Mouse (Mus musculus) bone marrow, adult 2 months (tissue): ENCODE measurements at regions not wholly inside any gene's neighbourhood (a gene's known extent, or its start where the extent isn't known, plus 50 kb on each side); places are given as distances from the start of the nearest gene placed in this dataset.
A peak's percentile ranks its signal among the peaks of the same experiment; 100 is the strongest.
"Not testable (repeated sequence)": the region's sequence is repeated elsewhere in the genome, so short reads cannot be mapped to it uniquely, and the experiment has no call there.

Experiments used
- H3K27ac ChIP-seq: fragments of 200-500 bp; 2 replicates; pipeline ENCODE4 v1.5.1; 2012; ENCODE audit warnings: low read depth, mild to moderate bottlenecking, control low read depth, inconsistent platforms, low read length; ENCODE audit not compliant: control insufficient read depth, poor library complexity, insufficient read depth
- H3K4me1 ChIP-seq: fragments of 200-500 bp; 2 replicates; pipeline ENCODE4 v1.6.1; 2011; ENCODE audit warnings: low read length; ENCODE audit not compliant: control insufficient read depth, insufficient read depth
- H3K4me3 ChIP-seq: fragments of 200-500 bp; replicated peaks from 2 replicates; pipeline ENCODE3; 2011; ENCODE audit warnings: mild to moderate bottlenecking, low read depth, low read length, control low read depth; ENCODE audit not compliant: control insufficient read depth
- CTCF ChIP-seq: fragments of 200-500 bp; IDR thresholded peaks from 2 replicates; pipeline ENCODE4 v1.5.1; 2011; ENCODE audit warnings: low read length, control low read depth; ENCODE audit not compliant: control insufficient read depth, insufficient read depth
- WGBS: fragments of 180-500 bp; shearing (Covaris S2); methylation state at CpG from one replicate; pipeline ENCODE4 v1.1.7; 2018; 5-methylcytosine and 5-hydroxymethylcytosine counted together

DNA sequence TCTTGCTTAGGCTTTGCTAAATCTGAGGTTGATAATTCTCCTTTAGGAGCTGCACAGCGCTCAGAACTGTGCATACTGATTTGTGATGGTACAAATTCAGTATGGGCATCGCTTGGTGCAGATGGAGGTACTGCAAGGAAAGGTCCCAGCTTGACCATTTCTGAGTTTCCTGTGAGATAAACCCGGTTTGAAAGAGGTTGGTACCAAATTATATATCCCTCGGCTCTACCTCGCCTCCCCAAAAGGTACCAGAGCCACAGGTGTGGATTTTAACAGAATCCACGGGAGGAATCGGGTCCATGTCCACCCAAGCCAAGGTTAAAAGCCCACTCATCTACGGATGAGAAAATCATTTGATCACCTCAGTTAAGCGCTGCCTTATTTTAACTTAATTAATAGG is 172.5 kb upstream of the Zfp808 start:
- 75% methylated on average over 9 of the region's 9 CpGs for WGBS
- H3K4me3 ChIP-seq, H3K4me1 ChIP-seq: not testable (repeated sequence)

GRCm38 (mm10) chr13:61978856-61979255 is 150.8 kb upstream of the Zfp808 start:
- not testable (repeated sequence) for H3K4me3 ChIP-seq, H3K27ac ChIP-seq, H3K4me1 ChIP-seq
- 78% methylated on average over 3 of the region's 3 CpGs for WGBS

More for the DNA sequence above, 172.5 kb upstream of the Zfp808 start:
- H3K27ac ChIP-seq, result not testable (repeated sequence)

- 53% methylated on average over 3 of the region's 3 CpGs for WGBS
- H3K27ac ChIP-seq, H3K4me3 ChIP-seq, H3K4me1 ChIP-seq: not testable (repeated sequence)
Measured at GRCm38 (mm10) chr13:61996519-61996918, 133.2 kb upstream of the Zfp808 start.

GRCm38 (mm10) chr13:61998803-61999202 is 130.9 kb upstream of the Zfp808 start:
- H3K4me3 ChIP-seq, H3K27ac ChIP-seq, H3K4me1 ChIP-seq: not testable (repeated sequence)
- peak; percentile 24; the same call in 1 of the 2 replicates for TF ChIP-seq CTCF
- 2% methylated on average over 6 of the region's 6 CpGs for WGBS

GRCm38 (mm10) chr13:62007321-62007720 is 122.4 kb upstream of the Zfp808 start:
- not testable (repeated sequence) for H3K4me3 ChIP-seq, H3K4me1 ChIP-seq, H3K27ac ChIP-seq
- WGBS, result 42% methylated on average over 1 of the region's 1 CpGs

DNA sequence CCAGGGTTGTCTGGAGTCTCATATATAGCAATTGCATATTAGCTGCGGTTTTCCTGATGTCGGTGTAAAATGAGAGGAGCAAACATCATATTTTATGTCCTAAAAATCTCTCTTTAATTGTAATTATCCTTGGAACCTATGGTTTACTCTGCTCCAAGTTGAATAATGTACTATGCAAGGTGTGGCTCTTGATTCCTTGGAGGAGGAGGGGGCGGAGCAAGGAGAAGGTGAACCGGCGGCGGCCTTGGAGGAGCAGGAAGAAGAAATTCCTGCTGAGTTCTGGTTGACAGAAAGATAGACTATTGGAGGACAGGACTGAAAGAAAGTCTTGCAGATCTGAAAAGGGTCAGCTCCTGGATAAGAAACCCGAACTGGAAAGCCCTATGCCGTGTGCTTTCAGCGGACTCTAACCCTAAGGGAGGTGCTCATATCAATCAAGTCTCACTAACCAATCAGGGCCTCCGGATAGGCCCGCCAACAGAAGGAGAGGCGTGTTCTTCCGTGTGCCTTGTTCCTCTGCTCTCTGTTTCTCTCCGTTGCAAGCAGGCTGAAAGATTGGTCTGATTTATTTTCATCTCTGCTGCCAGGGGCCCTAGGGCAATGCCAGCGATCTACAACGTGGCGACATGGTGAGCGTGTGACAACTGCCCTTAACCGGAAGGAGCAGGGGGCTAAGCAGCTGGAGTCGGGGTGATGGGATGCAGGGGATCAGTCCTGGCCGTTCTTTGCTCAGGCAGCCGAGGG is 114.1 kb upstream of the Zfp808 start:
- peak overlapping the region; percentile 77 for H3K4me3 ChIP-seq
- WGBS, result 2% methylated on average over 22 of the region's 22 CpGs
- H3K27ac ChIP-seq, H3K4me1 ChIP-seq: not testable (repeated sequence)

DNA sequence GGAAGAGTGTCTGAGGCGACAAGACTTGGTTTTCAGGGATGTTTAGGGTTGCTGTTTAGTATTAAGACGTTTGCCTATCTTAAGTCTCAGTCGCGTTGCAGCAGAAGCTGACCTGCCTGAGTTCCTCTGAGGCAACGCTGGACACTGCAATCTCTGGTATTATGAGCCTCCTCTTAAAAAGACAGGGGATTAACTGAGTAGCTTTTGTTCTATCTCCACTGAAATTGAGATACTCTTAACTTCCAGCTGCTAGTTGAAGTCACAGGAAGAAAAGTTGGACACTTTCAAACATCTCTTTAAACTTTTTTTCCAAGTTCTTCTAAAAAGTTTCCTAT is 113.6 kb upstream of the Zfp808 start:
- H3K4me3 ChIP-seq, result peak overlapping the region; percentile 77
- not testable (repeated sequence) for H3K4me1 ChIP-seq, H3K27ac ChIP-seq
- WGBS, result 0% methylated on average over 5 of the region's 5 CpGs

- not testable (repeated sequence) for H3K4me1 ChIP-seq, H3K27ac ChIP-seq, H3K4me3 ChIP-seq
- 69% methylated on average over 2 of the region's 2 CpGs for WGBS
Measured at GRCm38 (mm10) chr13:62037646-62038045, 92.0 kb upstream of the Zfp808 start.

DNA sequence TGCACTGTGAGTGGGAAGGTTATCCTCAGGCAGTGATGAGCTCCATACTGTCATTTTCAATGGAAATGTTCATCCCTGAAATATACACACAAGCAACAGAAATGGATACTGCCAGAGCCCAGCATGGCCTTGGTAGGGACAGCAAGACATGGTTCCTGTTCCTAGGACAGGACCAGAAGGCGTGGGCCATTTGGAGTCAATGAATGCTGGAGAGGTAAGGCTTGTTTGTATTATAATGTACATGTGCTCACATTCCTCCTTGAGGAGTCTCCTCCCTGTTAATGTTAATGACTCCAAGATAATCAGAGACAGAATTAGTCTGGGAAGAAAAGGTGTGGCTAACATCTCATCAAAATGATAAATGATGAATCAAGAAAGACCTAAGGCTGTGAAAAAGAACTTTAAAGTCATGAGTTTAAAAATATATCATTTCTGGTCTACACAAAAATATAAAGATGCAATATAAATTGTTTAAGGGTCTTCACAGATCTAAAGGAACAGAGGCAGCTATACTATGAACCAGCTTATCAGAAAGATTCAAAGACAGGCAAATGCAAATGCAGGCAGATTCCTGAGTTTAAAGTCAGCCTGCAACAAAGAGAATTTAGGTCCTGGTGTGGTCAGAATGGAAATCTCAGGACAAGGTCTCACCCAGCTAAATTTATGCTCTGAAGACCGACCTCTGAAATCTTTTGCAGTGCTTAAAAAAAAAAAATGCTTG is 51.6 kb upstream of the Zfp808 start:
- WGBS, result 54% methylated on average over 2 of the region's 2 CpGs

DNA sequence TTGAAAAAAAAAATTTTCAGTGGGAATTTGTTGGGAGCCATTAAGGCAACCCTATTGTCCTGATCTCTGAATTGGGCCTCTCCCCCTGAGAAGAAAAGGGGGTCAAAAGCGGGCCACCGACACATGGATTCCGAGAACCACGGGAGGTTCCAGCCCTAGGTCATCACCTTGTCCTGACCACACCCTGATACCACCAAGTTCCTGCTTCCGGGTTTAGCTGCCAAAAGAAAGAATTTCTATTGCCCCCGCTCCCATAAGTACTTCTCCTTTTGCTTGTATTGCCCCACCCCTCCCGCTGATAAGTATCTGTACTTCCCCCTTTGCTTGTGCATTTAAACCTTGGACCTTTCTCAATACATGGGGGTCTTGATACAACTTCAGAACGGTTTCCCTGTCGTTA is 50.8 kb upstream of the Zfp808 start:
- H3K4me1 ChIP-seq, H3K4me3 ChIP-seq: not testable (repeated sequence)
- WGBS, result 80% methylated on average over 9 of the region's 9 CpGs

More for the DNA sequence above, 51.6 kb upstream of the Zfp808 start:
- H3K27ac ChIP-seq, H3K4me3 ChIP-seq, H3K4me1 ChIP-seq: not testable (repeated sequence)

More for the DNA sequence above, 50.8 kb upstream of the Zfp808 start:
- H3K27ac ChIP-seq, result not testable (repeated sequence)
